Mouse (Mus musculus) E14TG2a.4 (cell line): ENCODE measurements around the gene Gpa33.

Experiments
- CTCF ChIP-seq: conservative IDR thresholded peaks from 2 replicates; pipeline ENCODE4 v1.5.1; 2014; ENCODE audit warnings: low read length
- NANOG ChIP-seq: IDR thresholded peaks from 2 replicates; pipeline ENCODE4 v1.6.1; 2014; ENCODE audit warnings: borderline replicate concordance, low read length, mixed read lengths

DNA sequence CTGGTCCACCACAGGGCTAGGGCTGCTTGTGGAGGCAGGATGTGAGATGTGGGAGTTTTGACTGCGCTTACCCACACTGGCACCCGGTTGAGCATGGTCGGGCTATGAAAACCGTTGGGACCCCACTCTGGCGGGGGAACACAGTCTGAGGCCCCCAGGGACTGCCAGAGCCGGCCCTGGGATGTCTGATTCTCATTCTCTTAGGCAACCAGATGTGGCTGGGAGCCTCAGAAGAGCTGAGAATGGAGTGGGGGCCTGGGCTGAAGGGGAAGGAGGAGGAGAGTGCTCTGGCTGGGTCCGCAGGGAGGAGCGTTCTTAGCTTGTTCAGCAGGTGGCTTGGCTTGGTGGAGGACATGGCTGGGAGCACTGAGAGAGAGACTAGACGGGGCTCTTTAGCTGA is 43.6 kb downstream of the Gpa33 start:
- TF ChIP-seq CTCF (no peak), NANOG (no peak)
